Mouse (Mus musculus) testis, adult 2 months (tissue): ENCODE data around the gene Mcm9. TPM values are rescaled to one million over a fixed set of nuclear protein-coding genes. Genes with fewer than 3 reads are reported as not detected.

Experiments used
- H3K27ac ChIP-seq: fragments of 200-500 bp; 2 replicates; pipeline ENCODE4 v1.5.1; 2012; ENCODE audit warnings: low read depth, low read length; ENCODE audit not compliant: control insufficient read depth, insufficient read depth
- H3K27me3 ChIP-seq: fragments of 200-500 bp; 2 replicates; pipeline ENCODE4 v1.6.1; 2012; ENCODE audit warnings: mild to moderate bottlenecking, low read length, moderate library complexity; ENCODE audit not compliant: control insufficient read depth, insufficient read depth
- H3K36me3 ChIP-seq: fragments of 200-500 bp; 2 replicates; pipeline ENCODE4 v1.6.1; 2012; ENCODE audit warnings: mild to moderate bottlenecking, low read length; ENCODE audit not compliant: control insufficient read depth, insufficient read depth
- H3K4me1 ChIP-seq: fragments of 200-500 bp; 2 replicates; pipeline ENCODE4 v1.6.1; 2012; ENCODE audit warnings: low read length; ENCODE audit not compliant: control insufficient read depth, insufficient read depth
- H3K4me3 ChIP-seq: fragments of 200-500 bp; 2 replicates; pipeline ENCODE4 v1.5.1; 2012; ENCODE audit warnings: low read depth, mild to moderate bottlenecking, low read length, moderate library complexity, mixed read lengths; ENCODE audit not compliant: control insufficient read depth
- CTCF ChIP-seq: fragments of 200-500 bp; IDR thresholded peaks from 2 replicates; pipeline ENCODE4 v1.5.1; 2012; ENCODE audit warnings: low read depth, mild to moderate bottlenecking, inconsistent platforms, low read length, moderate library complexity; ENCODE audit not compliant: control insufficient read depth, insufficient read depth, insufficient replicate concordance
- POLR2A ChIP-seq: fragments of 200-500 bp; IDR thresholded peaks from 2 replicates; pipeline ENCODE4 v1.6.1; 2012; ENCODE audit warnings: low read depth, mild to moderate bottlenecking, inconsistent platforms, low read length, moderate library complexity; ENCODE audit not compliant: control insufficient read depth
- polyA plus RNA-seq: library from polyadenylated mRNA; depleted of rRNA; stranded (reverse); fragments of >200 nt; gene quantifications from 2 replicates; pipeline ENCODE4 v1.2.3, GENCODE M21; 2012

Mcm9 gene
- polyA plus RNA-seq, 1 experiment, result 5.7 TPM

GRCm38 (mm10) chr10:53629247-53629917 is 857 bp downstream of the Mcm9 start:
- no peaks in the 10 kb centered on the region for H3K36me3 ChIP-seq
- peak overlapping the region; percentile 97 for H3K27ac ChIP-seq
- peak overlapping the region; percentile 99 for H3K4me3 ChIP-seq
- peaks cover 7% of the 10 kb centered on the region for H3K4me1 ChIP-seq
- TF ChIP-seq POLR2A (peak; percentile 41; the same call in 1 of the 2 replicates), CTCF (no peak; the same call in 1 of the 2 replicates)
- no peaks in the 10 kb centered on the region for H3K27me3 ChIP-seq

GRCm38 (mm10) chr10:53615850-53616616 is 14.2 kb downstream of the Mcm9 start:
- Histone ChIP-seq H3K4me1 (no peaks in the 10 kb centered on the region), H3K36me3 (no peaks in the 10 kb centered on the region), H3K27me3 (no peaks in the 10 kb centered on the region), H3K4me3 (no peak overlapping the region), H3K27ac (no peak overlapping the region; the same call in 1 of the 2 replicates)
- TF ChIP-seq POLR2A, result no peak
- no peak for TF ChIP-seq CTCF

DNA sequence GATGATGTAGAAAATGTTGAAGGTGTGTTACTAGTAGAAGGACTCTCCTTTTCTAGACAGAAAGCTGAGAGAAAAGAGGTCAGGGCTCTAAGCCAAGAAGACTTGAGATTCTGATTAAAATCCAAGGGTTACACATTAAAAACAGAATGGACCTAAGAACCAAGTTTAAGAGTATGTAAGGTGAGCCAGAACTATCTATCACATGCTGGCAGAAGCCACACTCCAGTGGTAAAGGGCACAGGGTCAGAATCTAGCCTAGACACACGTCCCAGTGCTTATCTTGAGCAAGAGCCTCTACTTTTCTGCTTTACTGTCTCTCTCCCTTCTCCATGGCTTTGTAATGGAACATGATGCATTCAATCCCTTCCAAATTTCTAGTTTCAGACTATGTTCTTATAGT is 16.3 kb downstream of the Mcm9 start:
- Histone ChIP-seq H3K4me3 (no peak overlapping the region), H3K27me3 (no peaks in the 10 kb centered on the region), H3K27ac (no peak overlapping the region), H3K4me1 (no peaks in the 10 kb centered on the region), H3K36me3 (no peaks in the 10 kb centered on the region)
- TF ChIP-seq POLR2A, result no peak
- no peak for TF ChIP-seq CTCF

DNA sequence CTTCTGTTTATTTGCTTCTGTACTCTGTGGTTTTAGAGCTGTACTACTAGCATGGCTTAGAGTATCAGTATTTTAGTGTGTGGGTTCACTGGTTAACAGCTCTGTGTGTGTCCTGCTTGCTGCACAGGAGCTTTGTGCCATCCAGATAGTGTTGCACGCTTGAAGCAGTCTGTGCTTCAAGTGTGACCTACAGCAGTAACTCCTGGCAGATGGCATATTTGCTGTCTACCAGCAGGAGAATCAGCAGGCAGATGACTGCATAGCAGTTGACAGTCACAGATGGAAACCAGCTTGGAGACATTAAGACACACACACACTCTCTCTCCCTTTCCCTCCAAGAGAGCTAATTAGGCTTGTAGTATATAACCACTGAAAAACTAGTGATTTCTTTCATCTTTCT is 18.1 kb downstream of the Mcm9 start:
- TF ChIP-seq POLR2A (no peak), CTCF (no peak)
- no peaks in the 10 kb centered on the region for H3K36me3 ChIP-seq
- no peak overlapping the region for H3K27ac ChIP-seq
- no peak overlapping the region for H3K4me3 ChIP-seq
- no peaks in the 10 kb centered on the region for H3K27me3 ChIP-seq
- H3K4me1 ChIP-seq, result no peaks in the 10 kb centered on the region

- Histone ChIP-seq H3K4me3 (no peak overlapping the region), H3K27me3 (no peaks in the 10 kb centered on the region), H3K36me3 (no peaks in the 10 kb centered on the region), H3K4me1 (no peaks in the 10 kb centered on the region), H3K27ac (no peak overlapping the region)
- TF ChIP-seq POLR2A (no peak), CTCF (no peak)
Measured at GRCm38 (mm10) chr10:53608274-53608673, 22.0 kb downstream of the Mcm9 start.

DNA sequence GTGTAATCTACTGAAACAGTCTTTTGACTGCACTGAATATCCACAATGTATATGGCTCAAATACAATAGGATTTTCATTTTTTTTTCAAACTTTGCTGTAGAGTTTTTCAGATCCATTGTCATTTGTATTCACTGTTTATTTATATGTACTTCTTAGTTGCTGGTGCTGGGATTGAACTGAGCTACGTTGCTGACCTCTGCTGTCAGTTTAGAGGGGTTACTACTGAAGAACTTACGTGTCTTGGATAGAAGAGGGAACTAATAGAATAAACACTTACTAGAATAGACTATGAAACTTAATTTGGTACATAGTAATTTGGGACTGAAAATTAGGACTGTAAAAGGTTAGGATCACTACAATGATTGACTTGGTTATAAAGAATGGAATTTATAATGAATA is 24.9 kb downstream of the Mcm9 start:
- TF ChIP-seq CTCF, result no peak
- TF ChIP-seq POLR2A, result no peak
- no peaks in the 10 kb centered on the region for H3K36me3 ChIP-seq
- H3K4me3 ChIP-seq, result no peak overlapping the region
- no peaks in the 10 kb centered on the region for H3K4me1 ChIP-seq
- H3K27me3 ChIP-seq, result no peaks in the 10 kb centered on the region
- no peak overlapping the region for H3K27ac ChIP-seq

- TF ChIP-seq POLR2A (no peak), CTCF (no peak)
- H3K27ac ChIP-seq, result no peak overlapping the region
- no peak overlapping the region for H3K4me3 ChIP-seq
- no peaks in the 10 kb centered on the region for H3K36me3 ChIP-seq
- H3K4me1 ChIP-seq, result peaks cover 3% of the 10 kb centered on the region; the same call in 1 of the 2 replicates
- H3K27me3 ChIP-seq, result no peaks in the 10 kb centered on the region
Measured at GRCm38 (mm10) chr10:53598821-53599220, 31.4 kb downstream of the Mcm9 start.
